Mouse (Mus musculus) midbrain, postnatal 0 days (tissue): ENCODE results near the gene Hbq1a. TPM values are rescaled to one million over a fixed set of nuclear protein-coding genes. Genes with fewer than 3 reads are reported as not detected.
"Not testable (repeated sequence)": the region's sequence is repeated elsewhere in the genome, so short reads cannot be mapped to it uniquely, and the experiment has no call there.

ENCODE experiments used
- ATAC-seq: fragments of 200-750 bp; cut with Nextera tagmentation; 2 replicates; pipeline ENCODE4 v1.8.0; 2017; ENCODE audit warnings: moderate number of reproducible peaks, mild to moderate bottlenecking, moderate TSS enrichment, moderate library complexity; ENCODE audit not compliant: low FRiP score
- DNase-seq: peaks from one replicate; pipeline ENCODE4 v3.0.0-alpha.2; 2015; ENCODE audit warnings: low spot score
- H3K27ac ChIP-seq: fragments of 300-500 bp; sonication (generic); 2 replicates; pipeline ENCODE4 v1.5.1; 2014; ENCODE audit warnings: low read depth, mild to moderate bottlenecking, low read length, mixed read lengths
- H3K27me3 ChIP-seq: fragments of 300-500 bp; sonication (generic); 2 replicates; pipeline ENCODE4 v1.6.1; 2014; ENCODE audit warnings: low read length, control low read depth, mixed read lengths; ENCODE audit not compliant: insufficient read depth
- H3K36me3 ChIP-seq: fragments of 300-500 bp; sonication (generic); 2 replicates; pipeline ENCODE4 v1.6.1; 2014; ENCODE audit warnings: low read length, control low read depth, mixed read lengths; ENCODE audit not compliant: insufficient read depth
- H3K4me1 ChIP-seq: fragments of 300-500 bp; sonication (generic); 2 replicates; pipeline ENCODE4 v1.6.1; 2014; ENCODE audit warnings: mild to moderate bottlenecking, control low read depth, antibody characterized with exemption, low read length, mixed read lengths; ENCODE audit not compliant: insufficient read depth
- H3K4me2 ChIP-seq: fragments of 300-500 bp; sonication (generic); 2 replicates; pipeline ENCODE4 v1.6.1; 2014; ENCODE audit warnings: low read depth, mild to moderate bottlenecking, low read length, mixed read lengths; ENCODE audit not compliant: poor library complexity, severe bottlenecking
- H3K4me3 ChIP-seq: fragments of 300-500 bp; sonication (generic); 2 replicates; pipeline ENCODE4 v1.5.1; 2014; ENCODE audit warnings: low read depth, mild to moderate bottlenecking, low read length, moderate library complexity
- H3K9ac ChIP-seq: fragments of 300-500 bp; sonication (generic); replicated peaks from 2 replicates; pipeline ENCODE4 v1.6.1; 2014; ENCODE audit warnings: mild to moderate bottlenecking, low read length, moderate library complexity, mixed read lengths; ENCODE audit not compliant: poor library complexity, severe bottlenecking
- H3K9me3 ChIP-seq: fragments of 300-500 bp; sonication (generic); 2 replicates; pipeline ENCODE4 v1.6.1; 2016; ENCODE audit warnings: low read length, control low read depth
- CTCF ChIP-seq: IDR thresholded peaks from 2 replicates; pipeline ENCODE4 v1.5.1; 2016; ENCODE audit warnings: antibody characterized with exemption, mild to moderate bottlenecking
- WGBS: fragments of 180-500 bp; shearing (Covaris S2); extraction: QIAGEN DNeasy Blood & Tissue Kit; methylation state at CpG from one replicate; pipeline ENCODE4 v1.1.7; 2014; 5-methylcytosine and 5-hydroxymethylcytosine counted together
- polyA plus RNA-seq: library from polyadenylated mRNA; unstranded; fragments of >200 nt; fragmentation: Nextera tagmentation; extraction: Ambion mirVana; gene quantifications from 2 replicates; pipeline ENCODE4 v1.2.1, GENCODE M21; 2015
- total RNA-seq: library from RNA; depleted of rRNA; stranded (reverse); fragments of >200 nt; gene quantifications from 2 replicates; pipeline ENCODE4 v1.2.3, GENCODE M21; 2014

Hbq1a gene
- total and polyA plus RNA-seq, 2 experiments from 2014 or later, result 2.7 to 3.2 TPM

- no peak overlapping the region for H3K9ac ChIP-seq
- DNase-seq (no peak), ATAC-seq (0 out of 2 replicates have a peak, but pooled peaks have one; percentile 13)
- no peaks in the 10 kb centered on the region for H3K4me1 ChIP-seq
- no peak overlapping the region for H3K27ac ChIP-seq
- no peak overlapping the region for H3K4me2 ChIP-seq
- no peaks in the 10 kb centered on the region for H3K27me3 ChIP-seq
- H3K9me3 ChIP-seq, result no peaks in the 10 kb centered on the region
- TF ChIP-seq CTCF, result no peak
- no peak overlapping the region for H3K4me3 ChIP-seq
- WGBS, result 83% methylated on average over 7 of the region's 7 CpGs
- no peaks in the 10 kb centered on the region for H3K36me3 ChIP-seq
Observed at GRCm38 (mm10) chr11:32285031-32285775, 14.7 kb upstream of the Hbq1a start.

GRCm38 (mm10) chr11:32285887-32286286 lies 14.0 kb upstream of the Hbq1a start:
- not testable (repeated sequence) for H3K4me3 ChIP-seq, ATAC-seq, H3K9ac ChIP-seq, H3K9me3 ChIP-seq, DNase-seq, H3K27me3 ChIP-seq, H3K4me2 ChIP-seq, H3K4me1 ChIP-seq, H3K27ac ChIP-seq, H3K36me3 ChIP-seq
- TF ChIP-seq CTCF, result peak; percentile 13; the same call in 1 of the 2 replicates

- H3K9me3 ChIP-seq, H3K4me1 ChIP-seq, H3K36me3 ChIP-seq, H3K27ac ChIP-seq, H3K27me3 ChIP-seq: not testable (repeated sequence)
- H3K4me3 ChIP-seq, result peak within 1 kb of the TSS; percentile 27
- DNase-seq (peak; percentile 63), ATAC-seq (peak; percentile 69)
- WGBS, result 20% methylated on average over 30 of the region's 33 CpGs
- TF ChIP-seq CTCF, result peak; percentile 83
- 0 out of 2 replicates have a peak within 1 kb of the TSS, but pooled peaks have one; percentile 19 for H3K9ac ChIP-seq
- H3K4me2 ChIP-seq, result peak within 1 kb of the TSS; percentile 42
Observed at GRCm38 (mm10) chr11:32286695-32287492, 13.0 kb upstream of the Hbq1a start, which contains the start of gene Hbq1b. Gene Hbq1b (plus strand): TSS chr11:32286965.

- no peaks in the 10 kb centered on the region for H3K36me3 ChIP-seq
- no peak overlapping the region for H3K27ac ChIP-seq
- peak overlapping the region; percentile 27; the same call in 1 of the 2 replicates for H3K4me3 ChIP-seq
- TF ChIP-seq CTCF, result no peak
- no peak overlapping the region for H3K9ac ChIP-seq
- no peaks in the 10 kb centered on the region for H3K9me3 ChIP-seq
- ATAC-seq (no peak), DNase-seq (no peak)
- WGBS, result 72% methylated on average over 9 of the region's 9 CpGs
- no peak overlapping the region for H3K4me2 ChIP-seq
- H3K27me3 ChIP-seq, result no peaks in the 10 kb centered on the region
- H3K4me1 ChIP-seq, result no peaks in the 10 kb centered on the region
Observed at GRCm38 (mm10) chr11:32287493-32287825, 12.4 kb upstream of the Hbq1a start.

- not testable (repeated sequence) for DNase-seq, H3K4me3 ChIP-seq, H3K27ac ChIP-seq, H3K4me2 ChIP-seq, H3K9me3 ChIP-seq, ATAC-seq, H3K4me1 ChIP-seq, H3K27me3 ChIP-seq, H3K9ac ChIP-seq, H3K36me3 ChIP-seq
- 87% methylated on average over 4 of the region's 4 CpGs for whole genome bisulfite sequencing
Observed at GRCm38 (mm10) chr11:32292819-32293218, 7.0 kb upstream of the Hbq1a start.

GRCm38 (mm10) chr11:32293479-32293878 lies 6.4 kb upstream of the Hbq1a start:
- H3K4me3 ChIP-seq, H3K4me2 ChIP-seq, H3K9me3 ChIP-seq, H3K4me1 ChIP-seq, H3K9ac ChIP-seq, H3K36me3 ChIP-seq, DNase-seq, H3K27me3 ChIP-seq, H3K27ac ChIP-seq, ATAC-seq: not testable (repeated sequence)
- WGBS, result 76% methylated on average over 3 of the region's 3 CpGs

GRCm38 (mm10) chr11:32296203-32296602 lies 3.7 kb upstream of the Hbq1a start, which contains the start of gene Hba-a2:
Gene Hba-a2 (plus strand): TSS chr11:32296489.
- WGBS, result no CpG with 5 or more reads among the region's 4 CpGs
- H3K9ac ChIP-seq, H3K4me3 ChIP-seq, H3K27ac ChIP-seq, H3K4me2 ChIP-seq, H3K4me1 ChIP-seq, ATAC-seq, H3K9me3 ChIP-seq, H3K27me3 ChIP-seq, DNase-seq, H3K36me3 ChIP-seq: not testable (repeated sequence)

GRCm38 (mm10) chr11:32297417-32297816 lies 2.5 kb upstream of the Hbq1a start:
- H3K36me3 ChIP-seq, H3K4me1 ChIP-seq, H3K27ac ChIP-seq, ATAC-seq, H3K9me3 ChIP-seq, H3K4me3 ChIP-seq, H3K27me3 ChIP-seq, H3K9ac ChIP-seq, H3K4me2 ChIP-seq, DNase-seq: not testable (repeated sequence)
- WGBS, result 55% methylated on average over 2 of the region's 2 CpGs
